Mouse (Mus musculus) forebrain, embryonic 10.5 days (tissue): ENCODE measurements around the gene Gpc6. TPM values are rescaled to one million over a fixed set of nuclear protein-coding genes. Genes with fewer than 3 reads are reported as not detected.

Experiments used
- DNase-seq: peaks from one replicate; pipeline ENCODE4 v3.0.0-alpha.2; 2017; ENCODE audit warnings: low spot score; ENCODE audit errors: extremely low spot score
- H3K27ac ChIP-seq: fragments of 300-500 bp; sonication (generic); 2 replicates; pipeline ENCODE4 v1.5.1; 2016; ENCODE audit warnings: mild to moderate bottlenecking
- H3K27me3 ChIP-seq: fragments of 300-500 bp; sonication (generic); 2 replicates; pipeline ENCODE4 v1.6.1; 2016; ENCODE audit warnings: mild to moderate bottlenecking; ENCODE audit not compliant: poor library complexity, severe bottlenecking
- H3K36me3 ChIP-seq: fragments of 300-500 bp; sonication (generic); replicated peaks from 2 replicates; pipeline ENCODE4 v1.6.1; 2016; ENCODE audit warnings: mild to moderate bottlenecking, moderate library complexity
- H3K4me1 ChIP-seq: fragments of 300-500 bp; sonication (generic); 2 replicates; pipeline ENCODE4 v1.6.1; 2016
- H3K4me3 ChIP-seq: fragments of 300-500 bp; sonication (generic); 2 replicates; pipeline ENCODE4 v1.5.1; 2016; ENCODE audit warnings: mild to moderate bottlenecking, moderate library complexity
- H3K9me3 ChIP-seq: fragments of 300-500 bp; sonication (generic); 2 replicates; pipeline ENCODE4 v1.6.1; 2016; ENCODE audit warnings: mild to moderate bottlenecking, moderate library complexity
- WGBS: fragments of 180-500 bp; shearing (Covaris S2); methylation state at CpG from one replicate; pipeline ENCODE4 v1.1.7; 2016; 5-methylcytosine and 5-hydroxymethylcytosine counted together
- polyA plus RNA-seq: library from polyadenylated mRNA; unstranded; fragments of >200 nt; fragmentation: Nextera tagmentation; extraction: Ambion mirVana; gene quantifications from 2 replicates; pipeline ENCODE4 v1.2.1, GENCODE M21; 2016

Gene Gpc6
- polyA plus RNA-seq, 1 experiment from 2014 or later = 36.5 TPM

DNA sequence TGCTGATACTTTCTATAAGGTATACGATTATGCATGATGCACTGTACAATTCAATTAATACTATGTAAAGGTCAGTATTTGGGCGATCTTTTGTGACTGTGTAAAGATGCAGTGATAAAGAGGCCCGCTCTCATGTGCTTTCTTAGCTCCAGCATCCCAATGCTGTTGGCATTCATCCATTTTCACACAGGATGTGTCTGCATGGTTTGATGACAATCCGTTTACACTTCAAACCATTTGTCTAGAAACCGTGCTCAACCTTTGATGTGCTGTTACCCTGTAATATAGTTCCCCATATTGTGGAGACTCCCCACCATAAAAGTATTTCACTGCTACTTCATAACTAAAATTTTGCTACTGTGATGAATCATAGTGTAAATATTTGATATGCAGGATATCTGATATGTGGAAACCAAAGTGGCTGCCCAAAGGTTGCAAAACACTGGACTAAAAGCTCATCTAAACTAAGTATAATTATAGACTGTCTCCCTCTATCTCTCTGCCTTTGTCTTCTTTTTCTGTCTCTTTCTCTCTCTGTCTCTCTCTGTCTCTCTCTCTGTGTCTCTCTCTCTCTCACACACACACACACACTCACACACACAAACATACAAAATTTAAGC is 97.2 kb downstream of the Gpc6 start:
- H3K27ac ChIP-seq = no peak overlapping the region
- 90% methylated on average over 5 of the region's 5 CpGs for WGBS

DNA sequence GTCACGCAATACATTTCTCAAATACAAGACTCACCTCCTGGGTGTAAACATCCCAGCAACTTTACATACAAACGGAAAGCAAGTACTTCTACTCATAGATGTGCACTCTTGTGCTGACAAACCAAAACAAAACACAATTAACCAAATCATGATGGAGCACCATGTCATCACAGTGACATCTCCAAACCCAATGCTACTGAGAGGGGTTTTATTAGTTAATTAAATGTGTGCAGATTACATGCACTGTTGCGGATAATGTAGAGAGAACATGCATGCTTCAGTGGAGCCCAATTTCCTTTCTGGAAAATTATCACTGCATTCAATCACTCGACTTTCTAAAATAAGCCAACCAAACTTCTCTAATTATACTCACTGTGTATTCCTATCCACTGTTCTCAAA is 109.0 kb downstream of the Gpc6 start:
- WGBS = 86% methylated on average over 4 of the region's 4 CpGs
- no peaks in the 10 kb centered on the region; the same call in 1 of the 2 replicates for H3K4me1 ChIP-seq
- no peaks in the 10 kb centered on the region for H3K9me3 ChIP-seq
- H3K27ac ChIP-seq = no peak overlapping the region
- no peaks in the 10 kb centered on the region for H3K36me3 ChIP-seq
- DNase-seq = no peak
- no peaks in the 10 kb centered on the region for H3K27me3 ChIP-seq
- H3K4me3 ChIP-seq = no peak overlapping the region

More for the DNA sequence above, 97.2 kb downstream of the Gpc6 start:
- Histone ChIP-seq H3K36me3 (no peaks in the 10 kb centered on the region), H3K4me1 (peaks cover 31% of the 10 kb centered on the region), H3K9me3 (no peaks in the 10 kb centered on the region), H3K27me3 (no peaks in the 10 kb centered on the region), H3K4me3 (no peak overlapping the region)
- DNase-seq = no peak

DNA sequence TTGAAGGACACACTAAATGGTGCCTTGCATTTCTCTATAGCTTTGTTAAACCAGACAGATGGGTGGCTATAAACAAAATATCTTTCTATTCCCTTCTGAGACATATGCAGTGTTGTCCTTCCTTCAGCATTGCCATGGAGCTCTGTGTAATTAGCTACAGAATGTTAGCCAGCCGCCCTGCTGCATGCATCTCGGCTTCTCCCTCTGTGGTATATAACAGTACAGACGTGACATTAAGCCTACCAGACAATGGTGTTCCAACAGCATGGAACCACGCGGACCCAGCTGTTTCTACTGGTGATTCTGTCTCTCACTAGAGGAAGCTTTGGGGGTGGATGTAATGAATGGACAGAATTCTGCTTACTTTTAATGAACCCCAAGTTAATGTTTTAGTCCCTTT is 115.9 kb downstream of the Gpc6 start:
- Histone ChIP-seq H3K27ac (no peak overlapping the region), H3K4me3 (no peak overlapping the region), H3K4me1 (peaks cover 4% of the 10 kb centered on the region; the same call in 1 of the 2 replicates), H3K36me3 (0 out of 2 replicates have a peak, but pooled peaks cover 2% of the 10 kb centered on the region), H3K9me3 (no peaks in the 10 kb centered on the region), H3K27me3 (no peaks in the 10 kb centered on the region)
- 81% methylated on average over 5 of the region's 5 CpGs for WGBS
- no peak for DNase-seq

DNA sequence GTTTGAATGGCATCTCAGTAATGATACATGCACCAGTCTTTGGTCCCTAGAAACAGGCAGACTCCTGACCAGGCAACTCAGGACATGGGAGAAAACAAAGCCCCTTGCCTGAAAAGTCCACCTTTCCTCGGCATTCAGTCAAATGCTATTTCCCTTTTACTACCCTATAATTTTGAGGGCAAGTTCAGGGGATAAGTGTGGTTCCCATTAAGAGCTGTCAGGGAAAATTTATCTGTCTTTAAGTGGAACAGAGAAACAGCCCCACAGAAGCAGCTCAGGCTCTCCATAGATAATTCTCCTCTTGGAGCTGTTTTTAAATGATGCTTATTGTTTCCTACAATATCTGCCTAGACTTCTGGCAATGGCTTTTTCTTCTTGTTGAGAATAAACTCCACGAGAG is 123.8 kb downstream of the Gpc6 start:
- H3K4me3 ChIP-seq = no peak overlapping the region
- WGBS = 61% methylated on average over 2 of the region's 2 CpGs
- no peaks in the 10 kb centered on the region for H3K9me3 ChIP-seq
- H3K27me3 ChIP-seq = no peaks in the 10 kb centered on the region
- no peak overlapping the region for H3K27ac ChIP-seq
- H3K36me3 ChIP-seq = no peaks in the 10 kb centered on the region
- no peak for DNase-seq
- H3K4me1 ChIP-seq = peaks cover 43% of the 10 kb centered on the region

DNA sequence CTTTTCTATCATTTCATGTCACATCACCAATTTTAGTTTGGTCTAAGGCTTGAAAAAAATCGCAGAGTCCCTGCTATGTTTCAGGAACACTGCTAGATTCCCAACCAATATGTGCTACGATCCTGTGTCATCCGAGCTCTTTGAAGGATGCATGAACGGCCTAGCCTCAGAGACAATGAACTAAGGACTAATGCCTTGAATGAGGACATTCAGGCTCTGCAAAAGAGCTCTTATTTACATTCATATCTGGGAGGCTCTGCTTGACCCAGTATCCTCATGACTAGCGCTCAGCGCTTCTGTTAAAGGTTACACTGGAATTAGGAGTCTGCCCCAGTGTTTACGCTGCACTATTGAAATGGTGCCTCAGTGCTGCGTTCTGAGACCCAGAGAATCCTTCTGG is 125.8 kb downstream of the Gpc6 start:
- no peak overlapping the region for H3K4me3 ChIP-seq
- H3K27ac ChIP-seq = no peak overlapping the region
- H3K27me3 ChIP-seq = no peaks in the 10 kb centered on the region
- no peaks in the 10 kb centered on the region for H3K9me3 ChIP-seq
- H3K36me3 ChIP-seq = no peaks in the 10 kb centered on the region
- H3K4me1 ChIP-seq = peaks cover 43% of the 10 kb centered on the region
- DNase-seq = no peak
- WGBS = 72% methylated on average over 8 of the region's 8 CpGs

DNA sequence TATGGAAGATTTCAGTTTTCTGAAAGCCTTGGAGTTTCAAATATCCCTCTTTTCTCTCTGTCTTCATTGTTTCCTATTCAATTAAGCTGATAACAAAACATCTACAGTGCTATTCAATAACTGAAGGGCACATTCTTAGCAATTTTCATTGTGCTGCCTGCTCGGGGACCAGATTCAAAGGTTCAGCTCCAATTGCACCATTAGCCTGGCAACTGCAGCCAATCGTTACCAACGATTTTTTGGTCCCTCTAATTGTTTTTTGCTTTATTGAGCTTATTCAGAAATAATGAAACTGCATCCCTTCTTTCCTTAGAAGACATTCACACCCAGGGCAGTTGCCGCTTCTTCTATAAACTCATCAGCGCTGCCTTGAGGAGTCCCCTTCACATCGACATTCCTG is 128.2 kb downstream of the Gpc6 start:
- DNase-seq = no peak
- no peaks in the 10 kb centered on the region for H3K36me3 ChIP-seq
- H3K27me3 ChIP-seq = no peaks in the 10 kb centered on the region
- no peaks in the 10 kb centered on the region for H3K9me3 ChIP-seq
- no peak overlapping the region for H3K27ac ChIP-seq
- WGBS = 57% methylated on average over 6 of the region's 6 CpGs
- peaks cover 43% of the 10 kb centered on the region for H3K4me1 ChIP-seq
- no peak overlapping the region for H3K4me3 ChIP-seq

DNA sequence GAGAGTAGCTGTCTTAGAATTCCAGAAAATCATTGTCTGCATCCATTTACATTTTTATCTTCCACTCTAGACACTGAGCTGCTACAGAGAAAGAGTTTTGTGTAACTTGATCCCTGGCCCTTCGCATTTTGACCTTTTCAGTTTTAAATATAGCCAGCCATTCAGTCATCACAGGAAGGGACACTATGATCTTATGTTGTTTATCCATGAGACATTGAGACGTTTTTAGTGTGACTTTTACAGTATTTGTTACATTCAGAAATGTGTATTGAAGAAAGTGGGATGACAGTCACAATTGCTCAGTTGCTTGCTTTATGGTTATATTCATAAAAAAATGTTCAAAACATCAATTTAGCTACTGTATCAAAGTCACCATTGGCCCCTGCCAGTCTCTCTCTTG is 130.0 kb downstream of the Gpc6 start:
- DNase-seq = no peak
- 76% methylated on average over 2 of the region's 2 CpGs for WGBS

DNA sequence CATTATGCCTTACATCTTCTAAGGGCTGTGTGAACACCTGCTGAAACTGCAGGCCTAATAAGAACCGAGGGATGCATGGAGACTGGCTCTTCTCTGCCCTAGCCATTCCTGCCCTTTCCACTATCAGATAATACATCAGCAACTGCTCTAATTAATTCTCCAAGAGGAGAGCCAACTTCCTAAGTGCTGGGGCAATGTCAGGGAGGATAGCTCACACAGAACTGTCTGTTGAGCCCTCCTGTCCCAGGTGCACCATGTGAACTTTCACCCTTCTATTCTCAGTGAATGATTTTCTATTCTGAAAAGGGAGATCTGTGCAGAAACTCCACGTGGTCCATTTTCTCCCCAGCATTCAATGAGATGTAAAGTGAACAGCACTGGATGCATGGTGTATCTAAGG is 136.0 kb downstream of the Gpc6 start:
- WGBS = 63% methylated on average over 2 of the region's 2 CpGs
- Histone ChIP-seq H3K27ac (no peak overlapping the region; the same call in 1 of the 2 replicates), H3K4me1 (peaks cover 9% of the 10 kb centered on the region), H3K36me3 (peaks cover 4% of the 10 kb centered on the region; the same call in 1 of the 2 replicates), H3K4me3 (no peak overlapping the region), H3K27me3 (no peaks in the 10 kb centered on the region), H3K9me3 (no peaks in the 10 kb centered on the region)
- DNase-seq = no peak

More for the DNA sequence above, 130.0 kb downstream of the Gpc6 start:
- no peak overlapping the region for H3K27ac ChIP-seq
- no peaks in the 10 kb centered on the region for H3K36me3 ChIP-seq
- peaks cover 36% of the 10 kb centered on the region for H3K4me1 ChIP-seq
- H3K27me3 ChIP-seq = no peaks in the 10 kb centered on the region
- no peaks in the 10 kb centered on the region for H3K9me3 ChIP-seq
- no peak overlapping the region for H3K4me3 ChIP-seq

DNA sequence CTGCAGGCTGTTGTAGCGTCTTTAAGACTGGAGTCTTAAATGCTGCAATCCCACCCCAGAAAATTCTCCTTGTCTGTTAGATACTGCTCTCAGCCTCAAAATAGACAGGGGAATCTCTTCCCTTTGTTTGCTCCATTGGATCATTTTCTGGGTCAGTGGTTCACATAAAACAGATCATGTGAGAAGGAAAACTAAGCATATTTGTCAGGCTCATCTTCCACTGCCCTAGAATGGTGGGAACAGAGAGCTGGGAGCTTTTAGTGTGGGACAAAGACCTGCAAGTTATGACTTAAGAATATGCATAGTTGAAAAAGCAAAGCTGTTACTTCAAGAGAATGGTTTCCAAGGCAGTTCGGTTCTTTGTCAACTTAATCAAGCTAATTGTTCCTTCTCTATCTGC is 136.4 kb downstream of the Gpc6 start:
- DNase-seq = no peak
- Histone ChIP-seq H3K27me3 (no peaks in the 10 kb centered on the region), H3K4me1 (peaks cover 9% of the 10 kb centered on the region), H3K4me3 (no peak overlapping the region), H3K27ac (no peak overlapping the region), H3K9me3 (no peaks in the 10 kb centered on the region), H3K36me3 (peaks cover 4% of the 10 kb centered on the region; the same call in 1 of the 2 replicates)
- 75% methylated on average over 2 of the region's 2 CpGs for WGBS

DNA sequence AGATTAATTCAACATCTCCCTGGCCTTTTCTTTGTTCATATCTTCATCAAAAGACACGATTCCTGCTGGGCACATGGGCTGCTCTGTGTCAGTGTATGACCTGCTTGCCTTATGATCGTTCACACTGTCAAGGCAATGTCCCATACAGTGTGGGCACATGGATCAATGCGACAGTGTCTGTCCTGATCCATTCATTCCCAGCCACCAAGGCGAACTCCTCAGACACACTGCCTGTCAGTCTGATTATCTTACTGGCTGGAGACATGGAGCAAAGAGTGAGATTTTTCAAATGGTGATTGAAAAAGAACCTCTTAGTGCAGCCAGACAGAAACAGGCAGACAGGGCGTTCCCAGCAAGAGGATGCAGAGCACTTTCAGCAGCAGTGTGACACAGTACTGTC is 143.1 kb downstream of the Gpc6 start:
- 78% methylated on average over 5 of the region's 5 CpGs for WGBS
- H3K4me1 ChIP-seq = peaks cover 11% of the 10 kb centered on the region; the same call in 1 of the 2 replicates
- H3K9me3 ChIP-seq = no peaks in the 10 kb centered on the region
- no peak overlapping the region for H3K4me3 ChIP-seq
- no peaks in the 10 kb centered on the region for H3K27me3 ChIP-seq
- DNase-seq = no peak
- no peak overlapping the region for H3K27ac ChIP-seq
- peaks cover 6% of the 10 kb centered on the region; the same call in 1 of the 2 replicates for H3K36me3 ChIP-seq

DNA sequence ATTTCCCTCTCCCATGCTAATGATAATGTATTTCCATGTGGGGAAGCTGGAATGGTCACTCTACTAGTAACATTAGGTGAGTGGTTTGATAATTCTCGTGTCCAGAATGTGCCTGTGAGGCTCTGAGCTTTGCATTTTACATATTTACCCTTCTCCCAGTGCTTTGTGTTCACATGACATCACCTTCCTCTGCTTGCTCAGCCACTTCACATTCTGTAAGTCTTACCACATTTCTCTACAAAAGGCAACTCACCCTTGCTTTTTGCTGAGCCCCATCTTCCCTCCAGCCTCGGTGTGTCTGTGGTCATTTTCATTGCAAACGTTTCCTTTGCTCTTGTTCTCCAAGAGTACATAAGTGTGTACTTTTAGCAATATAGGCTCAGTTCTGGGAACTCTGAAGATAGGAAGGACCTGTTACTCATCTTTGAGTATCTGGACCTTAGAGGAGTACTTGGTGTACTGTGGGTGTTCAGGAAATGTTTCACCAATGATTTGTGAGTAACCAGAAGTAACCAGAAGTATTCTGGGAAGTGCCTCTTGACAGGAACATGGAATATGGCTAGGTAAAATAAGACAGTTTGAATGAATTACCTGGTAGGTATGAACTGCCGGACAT is 145.5 kb downstream of the Gpc6 start:
- Histone ChIP-seq H3K4me3 (no peak overlapping the region), H3K27me3 (no peaks in the 10 kb centered on the region), H3K36me3 (peaks cover 8% of the 10 kb centered on the region), H3K4me1 (peaks cover 11% of the 10 kb centered on the region; the same call in 1 of the 2 replicates), H3K27ac (no peak overlapping the region), H3K9me3 (no peaks in the 10 kb centered on the region)
- 92% methylated on average over 4 of the region's 4 CpGs for WGBS
- no peak for DNase-seq

DNA sequence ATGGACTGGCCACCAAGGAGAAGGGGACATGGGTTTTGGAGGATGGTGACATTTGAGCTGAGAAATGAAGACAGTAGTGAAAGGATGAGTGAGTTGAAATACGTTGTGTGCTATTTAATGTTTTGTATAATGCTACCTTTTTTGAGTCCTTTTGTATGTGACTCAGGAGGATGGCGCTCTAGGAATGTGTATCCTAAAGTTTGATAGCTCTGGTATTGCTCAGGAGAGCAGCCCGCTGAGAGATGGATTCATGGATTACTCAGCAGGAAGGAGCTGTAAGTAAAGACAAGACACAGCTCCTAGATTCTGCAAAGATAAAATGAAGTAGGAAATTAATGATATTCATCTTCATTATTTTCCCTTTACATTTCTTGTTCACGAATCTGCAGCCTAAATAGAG is 168.5 kb downstream of the Gpc6 start:
- WGBS = 93% methylated on average over 4 of the region's 4 CpGs
- H3K4me3 ChIP-seq = no peak overlapping the region
- no peaks in the 10 kb centered on the region for H3K27me3 ChIP-seq
- no peak for DNase-seq
- peaks cover 16% of the 10 kb centered on the region for H3K36me3 ChIP-seq
- H3K4me1 ChIP-seq = no peaks in the 10 kb centered on the region
- H3K27ac ChIP-seq = no peak overlapping the region
- H3K9me3 ChIP-seq = no peaks in the 10 kb centered on the region

DNA sequence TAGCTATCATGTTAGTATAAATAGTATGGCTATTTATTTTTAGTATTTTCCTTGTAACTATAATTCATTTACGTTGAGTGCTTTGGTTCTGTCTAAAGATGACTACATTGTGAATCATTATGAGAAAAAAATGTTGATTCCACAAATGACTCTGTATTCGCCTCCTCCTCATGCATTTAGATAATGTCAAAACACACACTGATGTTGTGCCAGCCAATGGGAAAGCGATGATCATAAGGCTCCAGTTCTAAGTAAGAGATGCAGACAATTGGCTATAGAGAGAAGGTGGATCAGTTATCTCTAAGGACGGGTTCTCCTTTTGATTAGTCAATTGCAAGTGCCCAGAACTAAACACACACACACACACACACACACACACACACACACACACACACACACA is 181.8 kb downstream of the Gpc6 start:
- Histone ChIP-seq H3K9me3 (no peaks in the 10 kb centered on the region), H3K27ac (no peak overlapping the region), H3K4me1 (no peaks in the 10 kb centered on the region), H3K4me3 (no peak overlapping the region), H3K27me3 (no peaks in the 10 kb centered on the region), H3K36me3 (no peaks in the 10 kb centered on the region)
- 94% methylated on average over 4 of the region's 4 CpGs for WGBS
- DNase-seq = no peak
